Mouse (Mus musculus) MEL (cell line): ENCODE measurements around the gene Rbpjl. TPM values are rescaled to one million over a fixed set of nuclear protein-coding genes. Genes with fewer than 3 reads are reported as not detected.

Source experiments
- DNase-seq: peaks from one replicate; pipeline ENCODE4 v3.0.0; 2011; ENCODE audit warnings: low read depth, low spot score
- H3K27ac ChIP-seq: 2 replicates; pipeline ENCODE4 v1.5.1; 2012; ENCODE audit warnings: low read depth, mild to moderate bottlenecking, control low read depth, low read length, moderate library complexity; ENCODE audit not compliant: control insufficient read depth
- H3K27me3 ChIP-seq, 2 experiments: fragments of 150-350 bp in 1 of 2; sonication (generic) in 1 of 2; 2 replicates each; pipeline ENCODE4 v1.6.1; 2012; ENCODE audit warnings: low read length in 2 of 2, mild to moderate bottlenecking in 2 of 2, improper control_type of control experiment in 1 of 2, moderate library complexity in 1 of 2; ENCODE audit not compliant: insufficient read depth in 2 of 2, control insufficient read depth in 1 of 2
- H3K36me3 ChIP-seq, 2 experiments: 2 replicates each; pipeline ENCODE4 v1.6.1; 2012 to 2014; ENCODE audit warnings: low read length in 2 of 2, improper control_type of control experiment in 1 of 2, inconsistent platforms in 1 of 2, mild to moderate bottlenecking in 1 of 2; ENCODE audit not compliant: insufficient read depth in 2 of 2, control insufficient read depth in 1 of 2
- H3K4me1 ChIP-seq, 2 experiments: fragments of 150-350 bp in 1 of 2; sonication (generic) in 1 of 2; 2 replicates each; pipeline ENCODE4 v1.6.1; 2012; ENCODE audit warnings: low read length in 2 of 2, improper control_type of control experiment in 1 of 2, mild to moderate bottlenecking in 1 of 2; ENCODE audit not compliant: insufficient read depth in 2 of 2, control insufficient read depth in 1 of 2
- H3K4me3 ChIP-seq, 2 experiments: fragments of 150-350 bp in 1 of 2; sonication (generic) in 1 of 2; 2 replicates each; pipeline ENCODE4 v1.5.1; 2012; ENCODE audit warnings: low read depth in 2 of 2, low read length in 2 of 2, mild to moderate bottlenecking in 2 of 2, moderate library complexity in 2 of 2, control low read depth in 1 of 2, improper control_type of control experiment in 1 of 2; ENCODE audit not compliant: control insufficient read depth in 1 of 2, insufficient read depth in 1 of 2
- H3K79me2 ChIP-seq: 2 replicates; pipeline ENCODE4 v1.6.1; 2012; ENCODE audit warnings: mild to moderate bottlenecking, low read length, moderate library complexity; ENCODE audit not compliant: control insufficient read depth, poor library complexity, insufficient read depth
- H3K9ac ChIP-seq: 2 replicates; pipeline ENCODE4 v1.6.1; 2012; ENCODE audit warnings: low read depth, mild to moderate bottlenecking, control low read depth, low read length, moderate library complexity; ENCODE audit not compliant: control insufficient read depth, poor library complexity, severe bottlenecking
- H3K9me3 ChIP-seq: fragments of 150-350 bp; sonication (generic); replicated peaks from 2 replicates; pipeline ENCODE4 v1.6.1; 2012; ENCODE audit warnings: mild to moderate bottlenecking, low read length, improper control_type of control experiment, moderate library complexity; ENCODE audit not compliant: insufficient read depth
- CHD1 ChIP-seq: IDR thresholded peaks from 2 replicates; pipeline ENCODE4 v1.6.1; 2012; ENCODE audit warnings: low read depth, mild to moderate bottlenecking, inconsistent platforms, low read length, improper control_type of control experiment
- CHD2 ChIP-seq: IDR thresholded peaks from 2 replicates; pipeline ENCODE4 v1.6.1; 2011; ENCODE audit warnings: low read length, improper control_type of control experiment
- CTCF ChIP-seq, 3 experiments: IDR thresholded peaks in 2 of 3; conservative IDR thresholded peaks in 1 of 3; 2 replicates each; pipeline ENCODE4 v1.5.1; 2011 to 2012; ENCODE audit warnings: low read length in 3 of 3, low read depth in 2 of 3, mild to moderate bottlenecking in 2 of 3, improper control_type of control experiment in 1 of 3, inconsistent platforms in 1 of 3, mixed read lengths in 1 of 3, moderate library complexity in 1 of 3; ENCODE audit not compliant: control insufficient read depth in 1 of 3, insufficient read depth in 1 of 3, poor library complexity in 1 of 3, severe bottlenecking in 1 of 3
- E2F4 ChIP-seq: IDR thresholded peaks from 2 replicates; pipeline ENCODE4 v1.6.1; 2011; ENCODE audit warnings: low read depth, low read length, improper control_type of control experiment, borderline replicate concordance
- ELF1 ChIP-seq: IDR thresholded peaks from 2 replicates; pipeline ENCODE4 v1.6.1; 2014; ENCODE audit warnings: low read depth, mild to moderate bottlenecking, inconsistent platforms, low read length, improper control_type of control experiment, moderate library complexity
- ETS1 ChIP-seq: IDR thresholded peaks from 2 replicates; pipeline ENCODE4 v1.6.1; 2012; ENCODE audit warnings: low read depth, mild to moderate bottlenecking, inconsistent platforms, low read length, improper control_type of control experiment, moderate library complexity
- JUND ChIP-seq: IDR thresholded peaks from 2 replicates; pipeline ENCODE4 v1.6.1; 2011; ENCODE audit warnings: low read depth, mild to moderate bottlenecking, improper control_type of control experiment, low read length
- MAX ChIP-seq: IDR thresholded peaks from 2 replicates; pipeline ENCODE4 v1.6.1; 2011; ENCODE audit warnings: low read length, improper control_type of control experiment
- MYB ChIP-seq: IDR thresholded peaks from 2 replicates; pipeline ENCODE4 v1.6.1; 2011; ENCODE audit warnings: mild to moderate bottlenecking, low read depth, low read length, improper control_type of control experiment
- NRF1 ChIP-seq: IDR thresholded peaks from 2 replicates; pipeline ENCODE4 v1.6.1; 2014; ENCODE audit warnings: low read depth, mild to moderate bottlenecking, inconsistent platforms, low read length, improper control_type of control experiment, moderate library complexity; ENCODE audit not compliant: poor library complexity, insufficient read depth, severe bottlenecking
- RAD21 ChIP-seq: IDR thresholded peaks from 2 replicates; pipeline ENCODE4 v1.6.1; 2011; ENCODE audit warnings: mild to moderate bottlenecking, low read depth, low read length, improper control_type of control experiment
- SMC3 ChIP-seq: IDR thresholded peaks from 2 replicates; pipeline ENCODE4 v1.6.1; 2011; ENCODE audit warnings: low read depth, low read length, improper control_type of control experiment
- TAL1 ChIP-seq: IDR thresholded peaks from 2 replicates; pipeline ENCODE4 v1.6.1; 2012; ENCODE audit warnings: mild to moderate bottlenecking, inconsistent platforms, low read length, moderate library complexity, mixed read lengths
- TBP ChIP-seq: IDR thresholded peaks from 2 replicates; pipeline ENCODE4 v1.8.0; 2011; ENCODE audit warnings: low read depth, low read length, improper control_type of control experiment
- TCF12 ChIP-seq: IDR thresholded peaks from 2 replicates; pipeline ENCODE4 v1.6.1; 2014; ENCODE audit warnings: low read depth, mild to moderate bottlenecking, inconsistent platforms, low read length, improper control_type of control experiment, moderate library complexity
- USF1 ChIP-seq: IDR thresholded peaks from 2 replicates; pipeline ENCODE4 v1.6.1; 2014; ENCODE audit warnings: low read depth, mild to moderate bottlenecking, inconsistent platforms, low read length, improper control_type of control experiment, moderate library complexity
- USF2 ChIP-seq, 2 experiments: IDR thresholded peaks; 2 replicates each; pipeline ENCODE4 v1.6.1; 2011 to 2012; ENCODE audit warnings: improper control_type of control experiment in 2 of 2, low read length in 2 of 2, borderline replicate concordance in 1 of 2, inconsistent platforms in 1 of 2, low read depth in 1 of 2, mild to moderate bottlenecking in 1 of 2; ENCODE audit not compliant: insufficient read depth in 1 of 2
- ZC3H11A ChIP-seq: IDR thresholded peaks from 2 replicates; pipeline ENCODE4 v1.6.1; 2012; ENCODE audit warnings: low read depth, mild to moderate bottlenecking, inconsistent platforms, low read length, improper control_type of control experiment
- polyA plus RNA-seq, 2 experiments: library from polyadenylated mRNA; stranded (reverse) in 1 of 2; unstranded in 1 of 2; fragments of >175 nt in 1 of 2; fragments of >200 nt in 1 of 2; gene quantifications; 2 replicates each; pipeline versions ENCODE4 v1.2.1 to v1.2.4; 2012; ENCODE audit warnings: low replicate concordance in 2 of 2, low read depth in 1 of 2; ENCODE audit not compliant: insufficient read length in 2 of 2, insufficient read depth in 1 of 2, missing spikeins in 1 of 2
- total RNA-seq: library from RNA; depleted of rRNA; stranded (reverse); fragments of 300-350 nt; gene quantifications from 2 replicates; pipeline ENCODE4 v1.2.3, GENCODE M21; 2012

The Rbpjl gene
- total and polyA plus RNA-seq, 3 experiments: 0.07 TPM; not detected in 2

- H3K27me3 ChIP-seq: peaks cover 0 to 3% of the 10 kb centered on the region in 2 experiments; a peak in 2 of 4 replicates
- TF ChIP-seq SMC3: peak; percentile 55
- TF ChIP-seq TAL1: no peak
- peak; percentile 75 to 97 (median 82) for TF ChIP-seq CTCF (IDR thresholded peaks at IDR 0.05 in 2 of 3, conservative IDR thresholded peaks at IDR 0.05 in 1 of 3; ENCODE audit: control insufficient read depth in 1 of 3, insufficient read depth in 1 of 3, low read depth in 2 of 3, low read length in 3 of 3, poor library complexity in 1 of 3, severe bottlenecking in 1 of 3)
- TF ChIP-seq ELF1: 0 out of 2 replicates have a peak, but pooled peaks have one; percentile 14
- 0 out of 2 replicates have a peak, but pooled peaks have one; percentile 11 for TF ChIP-seq ZC3H11A
- TF ChIP-seq RAD21: peak; percentile 59
- TF ChIP-seq USF1: no peak
- no peak for TF ChIP-seq USF2 (IDR thresholded peaks at IDR 0.05; ENCODE audit: borderline replicate concordance in 1 of 2, insufficient read depth in 1 of 2, low read depth in 1 of 2, low read length in 2 of 2)
- TF ChIP-seq, all 39 proteins: peak for 5
- DNase-seq: peak; percentile 60
- peak overlapping the region; percentile 24 to 57; a peak in 2 of 4 replicates for H3K4me3 ChIP-seq
- H3K4me1 ChIP-seq: peaks cover 0 to 11% of the 10 kb centered on the region in 2 experiments; a peak in 3 of 4 replicates
- no peaks in the 10 kb centered on the region for H3K79me2 ChIP-seq
- no peak overlapping the region for H3K27ac ChIP-seq
- no peak overlapping the region for H3K9ac ChIP-seq
- H3K9me3 ChIP-seq: no peaks in the 10 kb centered on the region
- H3K36me3 ChIP-seq: peaks cover 0 to 3% of the 10 kb centered on the region in 2 experiments; a peak in 1 of 4 replicates
These were observed 4.8 kb downstream of the Rbpjl start for GRCm38 (mm10) chr2:164407708-164408107.

DNA sequence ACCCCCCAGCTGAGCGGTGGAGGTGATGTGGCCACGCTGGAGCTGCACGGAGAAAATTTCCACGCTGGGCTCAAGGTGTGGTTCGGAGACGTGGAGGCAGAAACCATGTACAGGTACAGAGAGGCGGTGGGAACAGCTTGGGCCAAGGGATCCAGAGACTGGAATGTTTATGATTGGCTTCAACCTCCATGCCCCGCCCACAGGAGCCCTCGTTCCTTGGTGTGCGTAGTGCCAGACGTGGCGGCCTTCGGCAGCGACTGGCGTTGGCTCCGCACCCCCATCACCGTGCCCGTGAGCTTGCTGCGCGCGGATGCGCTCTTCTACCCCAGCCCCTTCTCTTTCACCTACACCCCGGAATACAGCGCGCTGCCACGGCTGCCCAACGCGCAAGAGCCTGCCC, 11.2 kb downstream of the Rbpjl start:
- Histone ChIP-seq H3K27ac (no peak overlapping the region), H3K27me3 (no peaks in the 10 kb centered on the region; a peak in 1 of 4 replicates), H3K36me3 (no peaks in the 10 kb centered on the region), H3K4me3 (no peak overlapping the region), H3K4me1 (peaks cover 0 to under 1% of the 10 kb centered on the region in 2 experiments; a peak in 1 of 4 replicates), H3K79me2 (no peaks in the 10 kb centered on the region), H3K9ac (no peak overlapping the region), H3K9me3 (no peaks in the 10 kb centered on the region)
- DNase-seq: no peak
- no peak for TF ChIP-seq TBP
- no peak for TF ChIP-seq SMC3
- no peak for TF ChIP-seq CHD1
- TF ChIP-seq ETS1: no peak
- TF ChIP-seq MAX: no peak
- TF ChIP-seq RAD21: no peak
- TF ChIP-seq CHD2: no peak
- no peak for TF ChIP-seq NRF1
- no peak for TF ChIP-seq JUND
- TF ChIP-seq MYB: no peak
- no peak for TF ChIP-seq TCF12
- TF ChIP-seq E2F4: no peak
